Mouse (Mus musculus) midbrain, embryonic 16.5 days (tissue): ENCODE results near the gene Ugt2b35. TPM values are rescaled to one million over a fixed set of nuclear protein-coding genes. Genes with fewer than 3 reads are reported as not detected.

ENCODE experiments used
- polyA plus RNA-seq: library from polyadenylated mRNA; unstranded; fragments of >200 nt; fragmentation: Nextera tagmentation; extraction: Ambion mirVana; gene quantifications from 2 replicates; pipeline ENCODE4 v1.2.1, GENCODE M21; 2015

The Ugt2b35 gene
- polyA plus RNA-seq, 1 experiment from 2014 or later: not detected

Other genes starting within 250 kb of the Ugt2b35 start
- 32.4 and 38.4 TPM in 2 replicates for gene Ythdc1, start 196.6 kb upstream of the Ugt2b35 start, polyA plus RNA-seq
- not detected in 2 replicates for gene Ugt2b34, start 93.9 kb upstream of the Ugt2b35 start, polyA plus RNA-seq
- not detected in 2 replicates for gene Ugt2b1, start 74.3 kb upstream of the Ugt2b35 start, polyA plus RNA-seq
- not detected in 2 replicates for gene Ugt2b36, start 91.7 kb downstream of the Ugt2b35 start, polyA plus RNA-seq
- gene Ugt2b5, start 139.5 kb downstream of the Ugt2b35 start, polyA plus RNA-seq: 0.15 TPM in 1 of 2 replicates, not detected in the other